Mouse (Mus musculus) urinary bladder, postnatal 14 days (tissue): ENCODE results near the gene Zup1.
"Not testable (repeated sequence)": the region's sequence is repeated elsewhere in the genome, so short reads cannot be mapped to it uniquely, and the experiment has no call there.

Source experiments
- DNase-seq: peaks from one replicate; pipeline ENCODE4 v3.0.0; 2021; ENCODE audit warnings: low spot score

Zup1 gene

GRCm38 (mm10) chr10:33950803-33951583 is at the start of gene Zup1:
Zup1 (minus strand) TSS chr10:33951269.
- peak; percentile 83 for DNase-seq

GRCm38 (mm10) chr10:33998397-33998796 is 47.3 kb upstream of the Zup1 start:
- DNase-seq = no peak

- DNase-seq = not testable (repeated sequence)
Measured at GRCm38 (mm10) chr10:33996686-33997085, 45.6 kb upstream of the Zup1 start.

- DNase-seq = peak; percentile 60
Measured at GRCm38 (mm10) chr10:33986771-33987170, 35.7 kb upstream of the Zup1 start.

- no peak for DNase-seq
Measured at GRCm38 (mm10) chr10:33974781-33975494, 23.9 kb upstream of the Zup1 start.

GRCm38 (mm10) chr10:33952509-33952908 is 1.4 kb upstream of the Zup1 start:
- DNase-seq = no peak

- DNase-seq = no peak
Measured at GRCm38 (mm10) chr10:33946336-33946735, 4.7 kb downstream of the Zup1 start.

GRCm38 (mm10) chr10:33945390-33945789 is 5.7 kb downstream of the Zup1 start:
- no peak for DNase-seq

GRCm38 (mm10) chr10:33940702-33941101 is 10.4 kb downstream of the Zup1 start:
- DNase-seq = peak; percentile 37

GRCm38 (mm10) chr10:33905489-33905888 is 45.6 kb downstream of the Zup1 start:
- peak; percentile 3 for DNase-seq

GRCm38 (mm10) chr10:33904530-33905481 is 46.3 kb downstream of the Zup1 start, which contains the start of gene Rsph4a:
Rsph4a (plus strand) TSS chr10:33905111.
- peak; percentile 66 for DNase-seq

GRCm38 (mm10) chr10:33901520-33901919 is 49.5 kb downstream of the Zup1 start:
- DNase-seq = not testable (repeated sequence)

GRCm38 (mm10) chr10:33882411-33882810 is 68.7 kb downstream of the Zup1 start:
- not testable (repeated sequence) for DNase-seq

- no peak for DNase-seq
Measured at GRCm38 (mm10) chr10:33872672-33873398, 78.2 kb downstream of the Zup1 start.

GRCm38 (mm10) chr10:33870441-33870840 is 80.6 kb downstream of the Zup1 start:
- no peak for DNase-seq
